Mouse (Mus musculus): ENCODE data around the gene Npsr1.

GRCm38 (mm10) chr9:24306990-24307389 lies 209.2 kb downstream of the Npsr1 start:
- no peak for TF ChIP-seq CTCF (IDR thresholded peaks at IDR 0.05; ENCODE audit: low read depth)
- TF ChIP-seq EP300 (optimal IDR thresholded peaks at IDR 0.05): no peak

Data from stomach, postnatal 0 days (tissue).